Mouse (Mus musculus) midbrain, embryonic 14.5 days (tissue): Measurements from ENCODE around the gene Abhd16a. TPM values are rescaled to one million over a fixed set of nuclear protein-coding genes. Genes with fewer than 3 reads are reported as not detected.

Experiments
- ATAC-seq: fragments of 200-750 bp; cut with Nextera tagmentation; 2 replicates; pipeline ENCODE4 v1.8.0; 2017; ENCODE audit warnings: moderate number of reproducible peaks, moderate library complexity; ENCODE audit not compliant: low FRiP score, low TSS enrichment
- DNase-seq: peaks from one replicate; pipeline ENCODE4 v3.0.0-alpha.2; 2015
- H3K27ac ChIP-seq: fragments of 300-500 bp; sonication (generic); replicated peaks from 2 replicates; pipeline ENCODE4 v1.5.1; 2014; ENCODE audit warnings: mild to moderate bottlenecking, low read depth, low read length, moderate library complexity
- H3K27me3 ChIP-seq: fragments of 300-500 bp; sonication (generic); 2 replicates; pipeline ENCODE4 v1.6.1; 2014; ENCODE audit warnings: low read length, control low read depth, mixed read lengths; ENCODE audit not compliant: control insufficient read depth, insufficient read depth
- H3K36me3 ChIP-seq: fragments of 300-500 bp; sonication (generic); 2 replicates; pipeline ENCODE4 v1.6.1; 2014; ENCODE audit warnings: low read length, control low read depth; ENCODE audit not compliant: control insufficient read depth, insufficient read depth
- H3K4me1 ChIP-seq: fragments of 300-500 bp; sonication (generic); 2 replicates; pipeline ENCODE4 v1.6.1; 2014; ENCODE audit warnings: mild to moderate bottlenecking, antibody characterized with exemption, low read length, control low read depth; ENCODE audit not compliant: control insufficient read depth, insufficient read depth
- H3K4me2 ChIP-seq: fragments of 300-500 bp; sonication (generic); 2 replicates; pipeline ENCODE4 v1.6.1; 2014; ENCODE audit warnings: mild to moderate bottlenecking, low read length, moderate library complexity
- H3K4me3 ChIP-seq: fragments of 300-500 bp; sonication (generic); replicated peaks from 2 replicates; pipeline ENCODE4 v1.5.1; 2014; ENCODE audit warnings: low read depth, low read length
- H3K9ac ChIP-seq: fragments of 300-500 bp; sonication (generic); replicated peaks from 2 replicates; pipeline ENCODE4 v1.6.1; 2014; ENCODE audit warnings: mild to moderate bottlenecking, low read length, moderate library complexity
- H3K9me3 ChIP-seq: fragments of 300-500 bp; sonication (generic); 2 replicates; pipeline ENCODE4 v1.6.1; 2016; ENCODE audit warnings: low read length, control low read depth, mixed read lengths; ENCODE audit not compliant: control insufficient read depth
- WGBS: fragments of 180-500 bp; shearing (Covaris S2); extraction: QIAGEN DNeasy Blood & Tissue Kit; methylation state at CpG from one replicate; pipeline ENCODE4 v1.1.7; 2014; 5-methylcytosine and 5-hydroxymethylcytosine counted together
- polyA plus RNA-seq: library from polyadenylated mRNA; unstranded; fragments of >200 nt; fragmentation: Nextera tagmentation; extraction: Ambion mirVana; gene quantifications from 2 replicates; pipeline ENCODE4 v1.2.1, GENCODE M21; 2014

Gene Abhd16a
- polyA plus RNA-seq, 1 experiment from 2014 or later, result 79.4 TPM

DNA sequence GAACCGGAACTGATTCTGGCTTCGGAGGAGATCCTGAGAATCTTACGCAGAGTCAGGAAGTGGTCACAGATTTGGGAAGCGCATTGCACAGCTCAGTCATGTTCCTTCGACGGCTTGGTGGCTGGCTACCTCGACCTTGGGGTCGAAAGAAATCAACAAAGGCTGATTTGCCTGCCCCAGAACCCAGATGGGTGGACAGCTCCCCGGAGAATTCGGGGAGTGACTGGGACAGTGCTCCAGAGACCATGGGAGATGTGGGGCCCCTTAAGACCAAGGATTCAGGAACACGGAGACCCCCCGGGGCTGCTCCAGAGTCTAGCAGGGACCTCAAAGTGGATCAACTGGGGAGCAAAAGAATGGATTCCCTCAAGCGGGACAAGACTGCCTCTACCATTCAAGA, 38.0 kb downstream of the Abhd16a start:
- peak overlapping the region; percentile 78 for H3K9ac ChIP-seq
- peaks cover 13% of the 10 kb centered on the region; the same call in 1 of the 2 replicates for H3K4me1 ChIP-seq
- 68% methylated on average over 13 of the region's 13 CpGs for WGBS
- H3K4me2 ChIP-seq, result peak overlapping the region; percentile 77
- no peaks in the 10 kb centered on the region for H3K27me3 ChIP-seq
- H3K27ac ChIP-seq, result no peak overlapping the region
- no peak for DNase-seq
- H3K36me3 ChIP-seq, result peaks cover 18% of the 10 kb centered on the region
- no peak for ATAC-seq
- peak overlapping the region; percentile 59 for H3K4me3 ChIP-seq
- H3K9me3 ChIP-seq, result no peaks in the 10 kb centered on the region

DNA sequence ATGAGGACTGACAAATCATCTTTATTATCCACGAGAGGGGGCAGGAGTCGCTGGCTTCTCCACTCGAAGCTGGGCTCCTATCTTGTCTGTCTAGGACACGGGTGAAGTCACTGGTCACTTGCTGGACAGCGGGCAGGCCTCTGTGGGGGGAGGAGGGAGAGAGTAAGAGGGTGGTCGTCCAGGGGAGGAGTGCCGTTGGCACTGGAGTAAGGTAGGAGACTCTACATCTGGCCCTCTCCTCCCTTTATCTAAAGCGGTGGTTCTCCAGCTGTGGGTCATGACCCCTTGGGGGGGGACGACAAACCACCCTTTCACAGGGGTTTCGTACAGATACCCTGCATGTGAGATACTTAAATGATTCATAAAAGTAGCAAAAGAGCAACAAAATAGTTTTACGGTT, 39.9 kb downstream of the Abhd16a start:
- Histone ChIP-seq H3K27ac (no peak overlapping the region), H3K36me3 (peaks cover 13% of the 10 kb centered on the region; the same call in 1 of the 2 replicates), H3K9me3 (no peaks in the 10 kb centered on the region), H3K4me1 (peaks cover 7% of the 10 kb centered on the region; the same call in 1 of the 2 replicates), H3K4me2 (no peak overlapping the region), H3K9ac (no peak overlapping the region), H3K27me3 (no peaks in the 10 kb centered on the region), H3K4me3 (no peak overlapping the region)
- ATAC-seq (no peak), DNase-seq (no peak)
- WGBS, result 73% methylated on average over 11 of the region's 11 CpGs

DNA sequence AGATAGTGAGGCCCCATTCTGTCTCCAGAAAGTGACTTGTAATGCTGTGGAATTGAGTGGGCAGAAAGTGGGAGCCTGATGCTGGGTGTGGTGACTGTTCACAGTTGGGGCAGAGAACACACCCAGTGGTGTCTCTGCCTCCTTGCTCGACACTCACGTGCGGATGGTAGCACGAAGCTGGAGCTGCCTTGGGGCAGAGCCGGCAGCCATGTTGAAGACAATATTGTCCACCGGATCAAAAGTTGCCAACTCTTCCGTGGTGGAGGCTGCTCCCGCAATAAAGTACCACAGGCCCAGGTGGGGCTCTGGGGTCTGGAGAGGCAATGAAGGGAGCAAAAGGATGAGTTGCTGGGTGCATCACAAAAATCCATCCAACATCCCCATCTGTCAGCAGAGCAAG, 42.0 kb downstream of the Abhd16a start:
- no peak overlapping the region for H3K4me3 ChIP-seq
- DNase-seq (no peak), ATAC-seq (no peak)
- H3K36me3 ChIP-seq, result peaks cover 8% of the 10 kb centered on the region; the same call in 1 of the 2 replicates
- 89% methylated on average over 8 of the region's 8 CpGs for WGBS
- H3K9ac ChIP-seq, result no peak overlapping the region
- H3K9me3 ChIP-seq, result no peaks in the 10 kb centered on the region
- no peak overlapping the region for H3K27ac ChIP-seq
- H3K4me1 ChIP-seq, result peaks cover 7% of the 10 kb centered on the region; the same call in 1 of the 2 replicates
- H3K4me2 ChIP-seq, result no peak overlapping the region
- H3K27me3 ChIP-seq, result no peaks in the 10 kb centered on the region

DNA sequence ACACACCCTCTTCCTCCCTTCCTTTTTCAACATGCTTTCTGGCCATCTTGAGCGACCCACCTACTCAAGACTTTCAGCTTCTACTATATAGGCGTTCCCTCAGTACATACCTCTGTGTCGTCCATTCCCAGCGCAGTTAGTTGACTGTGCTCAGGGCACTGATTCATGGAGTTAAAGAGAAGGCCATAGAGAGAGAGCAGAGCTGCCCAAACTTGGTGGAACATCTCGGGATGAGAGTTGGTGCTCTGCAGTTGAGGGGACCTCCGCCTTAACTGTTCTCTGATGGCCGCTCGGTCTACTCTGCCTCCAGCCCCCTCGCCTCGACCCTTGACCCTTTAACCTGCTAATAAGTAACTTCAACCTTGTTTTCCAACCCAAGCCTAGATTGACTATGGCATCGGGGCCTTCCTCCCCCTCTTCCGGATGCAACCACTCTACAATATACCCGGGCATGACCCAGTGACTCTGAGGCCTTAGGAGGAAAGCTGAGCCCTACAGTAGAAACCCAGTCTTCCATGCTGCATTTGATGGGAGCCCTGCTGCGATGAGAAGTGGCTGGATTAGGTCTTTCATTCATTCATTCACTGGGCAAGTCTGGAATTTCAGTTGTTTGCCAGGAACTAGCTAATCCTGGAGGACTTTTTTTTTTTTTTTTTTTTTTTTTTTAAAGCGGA, 42.6 kb downstream of the Abhd16a start, which contains the start of gene Apom:
Gene Apom, minus strand, starts transcription at position 551 of the 674 bp plus-strand sequence.
- H3K9ac ChIP-seq, result no peak within 1 kb of the TSS
- no peak within 1 kb of the TSS for H3K4me2 ChIP-seq
- ATAC-seq, result no peak
- H3K4me3 ChIP-seq, result no peak within 1 kb of the TSS
- no peaks in the 10 kb centered on the region for H3K27me3 ChIP-seq
- H3K27ac ChIP-seq, result no peak within 1 kb of the TSS
- peaks cover 8% of the 10 kb centered on the region; the same call in 1 of the 2 replicates for H3K36me3 ChIP-seq
- no peaks in the 10 kb centered on the region for H3K9me3 ChIP-seq
- 88% methylated on average over 15 of the region's 15 CpGs for WGBS
- peaks cover 10% of the 10 kb centered on the region for H3K4me1 ChIP-seq
- no peak for DNase-seq

DNA sequence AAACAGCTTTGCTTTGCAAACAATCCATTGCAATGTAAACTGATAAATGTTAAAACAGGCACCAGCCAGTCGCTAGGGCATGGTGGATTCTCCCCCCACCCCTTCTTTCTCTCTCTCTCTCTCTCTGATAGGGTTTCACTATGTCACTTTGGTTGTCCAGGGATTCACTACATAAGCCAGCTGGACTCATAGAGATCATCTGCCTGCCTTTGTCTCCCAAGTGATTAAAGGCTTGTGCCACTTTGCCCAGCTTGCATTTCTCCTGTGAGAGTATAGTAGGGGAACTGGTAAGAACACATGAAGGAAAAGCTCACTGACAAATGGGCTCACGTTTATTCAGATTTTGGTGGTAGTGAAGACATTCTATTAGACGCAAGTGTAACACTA, 43.1 kb downstream of the Abhd16a start:
- H3K9me3 ChIP-seq, result no peaks in the 10 kb centered on the region
- no peak overlapping the region for H3K27ac ChIP-seq
- peaks cover 8% of the 10 kb centered on the region; the same call in 1 of the 2 replicates for H3K36me3 ChIP-seq
- 86% methylated on average over 3 of the region's 3 CpGs for WGBS
- no peak for ATAC-seq
- no peak for DNase-seq
- no peaks in the 10 kb centered on the region for H3K27me3 ChIP-seq
- H3K4me2 ChIP-seq, result no peak overlapping the region
- H3K9ac ChIP-seq, result no peak overlapping the region
- no peak overlapping the region for H3K4me3 ChIP-seq
- peaks cover 11% of the 10 kb centered on the region for H3K4me1 ChIP-seq

DNA sequence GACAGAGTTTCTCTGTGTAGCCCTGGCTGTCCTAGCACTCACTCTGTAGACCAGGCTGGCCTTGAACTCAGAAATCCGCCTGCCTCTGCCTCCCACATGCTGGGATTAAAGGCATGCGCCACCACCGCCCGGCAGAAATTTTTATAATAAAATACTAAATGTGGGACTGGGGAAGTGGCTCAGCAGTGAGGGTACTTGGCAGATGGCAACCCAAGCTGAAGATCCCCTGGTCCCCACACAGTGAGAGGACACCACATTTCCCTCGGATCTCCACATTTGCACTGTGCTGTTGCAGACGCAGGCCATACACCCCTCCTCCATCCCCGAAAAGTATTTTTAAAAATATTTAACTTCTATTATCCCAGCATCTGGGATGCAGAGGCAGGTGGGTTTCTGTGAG, 44.5 kb downstream of the Abhd16a start:
- H3K4me3 ChIP-seq, result no peak overlapping the region
- ATAC-seq (no peak), DNase-seq (no peak)
- H3K27ac ChIP-seq, result no peak overlapping the region
- peaks cover 12% of the 10 kb centered on the region for H3K36me3 ChIP-seq
- H3K27me3 ChIP-seq, result no peaks in the 10 kb centered on the region
- H3K9ac ChIP-seq, result no peak overlapping the region
- no peak overlapping the region for H3K4me2 ChIP-seq
- peaks cover 13% of the 10 kb centered on the region for H3K4me1 ChIP-seq
- WGBS, result 95% methylated on average over 7 of the region's 7 CpGs
- H3K9me3 ChIP-seq, result no peaks in the 10 kb centered on the region

DNA sequence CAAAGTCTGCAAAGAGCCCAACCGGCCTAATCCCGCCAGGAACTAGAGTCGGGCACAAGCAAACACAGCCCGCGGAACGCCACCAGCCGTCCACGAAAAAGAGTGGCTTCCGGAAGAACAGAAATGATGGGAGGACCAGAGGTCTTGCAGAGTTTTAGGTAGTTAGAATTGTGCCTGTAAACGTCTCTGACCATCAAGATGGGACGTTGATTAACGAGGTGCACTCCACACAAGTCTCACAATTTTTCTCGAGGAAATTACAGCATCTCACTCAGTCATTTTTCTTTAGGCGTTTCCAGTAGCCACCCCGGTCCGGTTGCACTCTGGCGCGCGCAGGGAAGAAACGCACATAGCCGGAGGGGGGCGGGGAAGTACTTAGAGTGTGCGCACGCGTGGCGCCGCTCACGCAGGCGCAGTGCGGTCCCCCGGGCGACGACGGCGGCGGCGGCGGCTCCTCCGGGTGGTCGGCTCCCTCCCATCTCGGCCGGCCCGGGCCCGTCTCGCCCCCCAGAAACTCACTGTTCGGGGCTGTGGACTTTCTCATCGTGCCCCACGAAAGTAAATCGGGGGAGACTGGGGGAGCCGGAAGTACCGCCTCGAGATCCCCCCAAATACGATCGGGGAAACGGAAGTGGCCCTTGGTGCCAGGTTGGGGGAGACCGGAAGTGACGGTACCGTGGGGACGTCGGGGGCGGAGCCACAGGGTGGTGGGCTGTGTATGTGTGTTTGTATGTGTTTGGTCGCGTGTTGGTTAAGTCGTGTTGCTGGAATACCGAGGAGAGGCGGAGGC, 45.9 kb downstream of the Abhd16a start, which contains the start of gene Bag6:
Gene Bag6, plus strand, starts transcription at position 378 of the 790 bp plus-strand sequence.
- H3K27me3 ChIP-seq, result no peaks in the 10 kb centered on the region
- peak within 1 kb of the TSS; percentile 75 for H3K9ac ChIP-seq
- H3K4me1 ChIP-seq, result peaks cover 13% of the 10 kb centered on the region
- H3K36me3 ChIP-seq, result peaks cover 23% of the 10 kb centered on the region
- peak within 1 kb of the TSS; percentile 96 for H3K27ac ChIP-seq
- WGBS, result under 1% methylated on average over 66 of the region's 66 CpGs
- DNase-seq (peak; percentile 99), ATAC-seq (peak; percentile 95)
- H3K9me3 ChIP-seq, result no peaks in the 10 kb centered on the region
- H3K4me2 ChIP-seq, result peak within 1 kb of the TSS; percentile 92
- peak within 1 kb of the TSS; percentile 75 for H3K4me3 ChIP-seq

DNA sequence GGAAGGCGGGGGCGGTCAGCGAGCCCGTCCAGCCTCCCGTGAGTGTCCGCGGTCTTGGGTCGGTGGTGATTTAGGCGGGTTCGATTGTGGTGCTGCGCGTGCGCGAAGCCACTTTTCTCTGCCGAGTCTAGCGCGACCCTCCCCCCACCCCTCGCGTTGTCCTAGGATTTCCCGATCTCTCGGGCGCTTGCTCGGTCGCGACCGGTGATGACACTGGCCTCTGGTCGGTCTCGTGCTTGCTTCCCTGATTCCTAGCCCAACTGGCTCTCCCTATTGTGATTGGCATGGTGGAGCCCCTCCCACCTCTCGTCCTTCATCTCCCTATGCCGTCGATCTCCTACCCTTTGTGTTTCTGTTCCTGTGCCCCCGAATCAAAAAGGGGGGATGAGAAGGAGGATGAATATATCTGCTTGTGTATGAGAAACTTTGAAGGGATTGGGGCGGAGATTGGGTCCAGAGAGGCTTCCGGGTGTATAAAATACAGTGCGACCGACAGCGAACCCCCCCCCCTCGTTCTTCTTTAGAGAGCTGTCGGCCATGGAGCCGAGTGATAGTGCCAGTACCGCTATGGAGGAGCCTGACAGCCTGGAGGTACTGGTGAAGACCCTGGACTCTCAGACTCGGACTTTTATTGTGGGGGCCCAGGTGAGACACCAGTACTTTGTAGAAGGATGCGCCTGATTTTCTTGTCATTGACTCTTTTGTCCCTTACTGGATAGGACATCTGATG, 46.7 kb downstream of the Abhd16a start:
- no peak for DNase-seq
- no peaks in the 10 kb centered on the region for H3K9me3 ChIP-seq
- peak; percentile 75 for ATAC-seq
- peak overlapping the region; percentile 75 for H3K4me3 ChIP-seq
- H3K27ac ChIP-seq, result peak overlapping the region; percentile 96
- under 1% methylated on average over 42 of the region's 43 CpGs for WGBS
- H3K27me3 ChIP-seq, result no peaks in the 10 kb centered on the region
- H3K36me3 ChIP-seq, result peaks cover 26% of the 10 kb centered on the region
- peak overlapping the region; percentile 92 for H3K4me2 ChIP-seq
- H3K9ac ChIP-seq, result peak overlapping the region; percentile 75
- peaks cover 13% of the 10 kb centered on the region for H3K4me1 ChIP-seq
